Mouse (Mus musculus): Measurements from ENCODE around the gene Acvr1.

Acvr1 gene

GRCm38 (mm10) chr2:58415037-58415436 lies 151.9 kb downstream of the Acvr1 start:
- no peak for DNase-seq (ENCODE audit: low spot score in 2 of 2)

GRCm38 (mm10) chr2:58408926-58409634 lies 157.9 kb downstream of the Acvr1 start:
- no peak for DNase-seq (ENCODE audit: low spot score in 2 of 2)

- no peak for DNase-seq (ENCODE audit: low spot score in 2 of 2)
Observed at GRCm38 (mm10) chr2:58403481-58403880, 163.5 kb downstream of the Acvr1 start.

GRCm38 (mm10) chr2:58388601-58389000 lies 178.4 kb downstream of the Acvr1 start:
- DNase-seq (ENCODE audit: low spot score in 2 of 2): no peak

GRCm38 (mm10) chr2:58380020-58380419 lies 186.9 kb downstream of the Acvr1 start:
- no peak for DNase-seq (ENCODE audit: low spot score in 2 of 2)

- no peak for DNase-seq (ENCODE audit: low spot score in 2 of 2)
Observed at GRCm38 (mm10) chr2:58379475-58379874, 187.5 kb downstream of the Acvr1 start.

- no peak for DNase-seq (ENCODE audit: low spot score in 2 of 2)
Observed at GRCm38 (mm10) chr2:58377417-58378130, 189.4 kb downstream of the Acvr1 start.

- no peak for DNase-seq (ENCODE audit: low spot score in 2 of 2)
Observed at GRCm38 (mm10) chr2:58366196-58366595, 200.8 kb downstream of the Acvr1 start.

- DNase-seq (ENCODE audit: low spot score in 2 of 2): no peak
Observed at GRCm38 (mm10) chr2:58361361-58362046, 205.5 kb downstream of the Acvr1 start.

- DNase-seq (ENCODE audit: low spot score in 2 of 2): no peak
Observed at GRCm38 (mm10) chr2:58358132-58358460, 208.9 kb downstream of the Acvr1 start.

GRCm38 (mm10) chr2:58357414-58358131 lies 209.4 kb downstream of the Acvr1 start, which contains the start of gene Acvr1c:
Gene Acvr1c (minus strand): TSS chr2:58357895.
- DNase-seq (ENCODE audit: low spot score in 2 of 2): peak in 1 of 2 experiments; percentile 62

- no peak for DNase-seq (ENCODE audit: low spot score in 2 of 2)
Observed at GRCm38 (mm10) chr2:58357068-58357413, 209.9 kb downstream of the Acvr1 start.

- DNase-seq (ENCODE audit: low spot score in 2 of 2): no peak
Observed at GRCm38 (mm10) chr2:58354389-58354788, 212.6 kb downstream of the Acvr1 start.

- DNase-seq (ENCODE audit: low spot score in 2 of 2): no peak
Observed at GRCm38 (mm10) chr2:58352846-58353245, 214.1 kb downstream of the Acvr1 start.

- no peak for DNase-seq (ENCODE audit: low spot score in 2 of 2)
Observed at GRCm38 (mm10) chr2:58350657-58351056, 216.3 kb downstream of the Acvr1 start.
